Mouse (Mus musculus): ENCODE results near the gene Adamtsl1.

- TF ChIP-seq CTCF (IDR thresholded peaks at IDR 0.05) (no peak), EP300 (IDR thresholded peaks at IDR 0.05) (no peak)
Measured at GRCm38 (mm10) chr4:86408421-86408820, 894.4 kb downstream of the Adamtsl1 start.
